Mouse (Mus musculus): Measurements from ENCODE around the gene Pdx1. TPM values are rescaled to one million over a fixed set of nuclear protein-coding genes. Genes with fewer than 3 reads are reported as not detected.

Gene Pdx1
- total RNA-seq, 2 experiments from 2014 or later = not detected

GRCm38 (mm10) chr5:147306638-147307397 is 37.1 kb downstream of the Pdx1 start, which contains the start of gene Cdx2:
Cdx2 (minus strand) TSS chr5:147307270.
- no peak for DNase-seq
- intact Hi-C loops (cut with DNase I) = no loop called here

DNA sequence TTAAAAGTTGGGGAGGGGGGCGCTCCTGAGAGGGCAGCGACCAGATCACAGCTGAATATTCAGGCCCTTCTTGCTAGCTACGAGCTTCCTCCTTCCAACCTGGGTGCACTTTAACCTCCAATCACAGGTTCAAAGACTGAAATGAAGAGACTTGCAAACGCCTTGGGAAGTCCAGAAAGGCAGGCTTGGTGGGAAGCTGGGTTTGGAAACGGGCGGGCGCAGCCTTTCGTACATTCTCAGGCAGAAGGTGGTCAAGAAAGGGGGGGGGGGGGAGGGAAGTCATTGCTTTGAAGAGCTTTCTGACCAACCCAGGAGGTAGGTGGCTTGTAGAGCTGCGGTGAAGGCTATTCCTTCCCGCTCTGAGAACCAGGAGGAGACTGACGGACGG is 37.6 kb downstream of the Pdx1 start:
- DNase-seq = no peak
- intact Hi-C loops (cut with DNase I) = no loop called here

DNA sequence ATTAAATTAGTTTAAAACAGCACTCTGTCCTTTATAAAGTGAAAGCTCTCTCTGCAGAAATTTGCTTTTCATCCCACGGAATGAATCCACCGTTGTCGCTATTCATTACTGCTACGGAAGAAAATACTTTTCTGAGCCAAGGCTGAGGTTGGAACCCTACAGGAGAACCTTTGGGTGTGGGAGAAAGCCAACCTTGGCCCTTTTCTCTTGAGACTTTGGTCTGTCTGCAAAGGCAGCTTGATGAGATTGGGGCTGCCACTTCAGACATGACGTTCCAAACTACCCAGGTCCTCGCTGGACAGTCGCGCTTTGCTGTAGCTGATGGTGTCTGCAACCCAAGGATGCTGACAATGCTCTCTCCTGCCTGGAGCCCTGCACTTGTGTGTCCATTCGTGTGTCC is 38.7 kb downstream of the Pdx1 start:
- no peak for DNase-seq
- intact Hi-C loops (cut with DNase I) = no loop called here

- intact Hi-C loops (cut with DNase I) = loop anchor here (10.0 kb wide), 1 partner anchor 635 kb away; no protein-coding TSS in a partner anchor
- no peak for DNase-seq
Measured at GRCm38 (mm10) chr5:147309786-147310185, 40.0 kb downstream of the Pdx1 start.

GRCm38 (mm10) chr5:147312830-147313685 is 43.3 kb downstream of the Pdx1 start:
- no peak for DNase-seq
- intact Hi-C loops (cut with DNase I) = loop anchor here (10.0 kb wide), 1 partner anchor 638 kb away; no protein-coding TSS in a partner anchor

DNA sequence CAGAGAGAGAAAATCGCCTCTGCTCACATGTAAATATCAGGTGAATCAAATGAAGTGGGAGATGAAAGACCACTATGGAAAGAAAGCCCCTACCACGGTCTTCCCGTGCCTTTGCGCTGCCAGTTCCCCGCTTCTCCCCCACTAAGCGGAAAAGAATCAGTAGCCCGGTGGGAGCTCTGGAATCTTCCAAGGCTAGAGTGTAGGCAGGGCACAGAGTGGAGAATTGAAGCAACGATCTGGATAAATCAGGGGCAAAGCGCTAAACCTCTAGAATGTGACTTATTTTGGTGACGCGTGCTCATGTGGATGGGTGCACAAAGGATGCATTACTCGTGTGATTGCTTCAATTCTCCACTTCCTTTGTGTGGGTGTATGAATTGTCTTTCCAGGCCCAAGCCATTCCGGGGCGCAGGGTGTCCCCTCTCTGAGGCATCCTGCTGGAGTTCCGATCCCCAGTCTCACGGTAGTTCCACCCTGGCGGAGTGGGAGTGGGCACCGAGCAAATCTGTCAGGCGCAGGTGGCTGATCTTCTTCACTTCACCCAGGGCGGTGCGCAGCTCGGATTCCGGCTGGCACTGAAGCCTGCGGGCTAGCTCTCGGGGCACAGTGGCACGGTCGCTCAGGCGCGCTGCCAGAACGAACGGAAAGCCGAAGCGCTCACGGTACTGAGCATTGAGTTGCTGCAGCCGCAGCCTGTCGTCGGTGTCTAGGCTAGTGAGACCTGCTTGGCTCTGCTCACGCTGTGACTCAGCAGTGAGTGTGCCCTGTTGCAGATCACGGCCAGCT is 45.1 kb downstream of the Pdx1 start:
- intact Hi-C loops (cut with DNase I) = loop anchor here (5.0 to 10.0 kb wide), 2 partner anchors 88 to 640 kb away; no protein-coding TSS in a partner anchor
- DNase-seq = no peak

DNA sequence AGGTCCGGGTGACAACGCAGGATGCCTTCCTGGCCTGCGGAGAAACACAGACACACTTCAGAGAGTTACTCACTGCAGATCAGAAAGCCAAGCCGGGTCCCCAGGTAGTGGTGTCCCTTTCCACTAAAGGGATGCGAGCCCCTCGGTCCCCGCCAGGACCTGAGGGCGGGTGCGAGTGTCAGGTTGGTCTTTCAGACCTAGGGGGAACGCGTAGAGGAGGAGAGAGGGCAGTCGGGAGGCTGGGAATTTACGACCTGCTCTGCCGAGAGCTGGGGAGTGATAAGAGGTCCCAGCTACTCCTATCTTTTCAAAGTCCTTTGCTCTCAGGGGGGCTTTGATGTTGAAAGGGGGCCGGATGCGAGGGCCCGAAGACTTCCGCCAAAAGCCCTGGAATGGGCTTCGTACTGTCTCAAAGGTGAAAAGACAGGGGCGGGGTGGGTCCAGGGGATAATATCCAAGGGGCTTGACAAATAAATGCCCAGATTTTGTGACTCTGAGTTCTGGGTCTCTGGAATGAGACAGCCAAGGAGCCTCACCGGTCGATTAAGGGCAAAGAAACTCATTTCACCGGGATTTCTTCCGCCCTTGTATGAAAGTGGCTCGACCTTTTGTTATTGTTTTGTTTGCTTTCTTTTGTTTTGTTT is 45.8 kb downstream of the Pdx1 start:
- intact Hi-C loops (cut with DNase I) = loop anchor here (5.0 to 10.0 kb wide), 2 partner anchors 88 to 641 kb away; no protein-coding TSS in a partner anchor
- no peak for DNase-seq

GRCm38 (mm10) chr5:147317321-147317720 is 47.6 kb downstream of the Pdx1 start:
- intact Hi-C loops (cut with DNase I) = loop anchor here (1.0 to 10.0 kb wide), 3 partner anchors 90 to 643 kb away; no protein-coding TSS in a partner anchor

DNA sequence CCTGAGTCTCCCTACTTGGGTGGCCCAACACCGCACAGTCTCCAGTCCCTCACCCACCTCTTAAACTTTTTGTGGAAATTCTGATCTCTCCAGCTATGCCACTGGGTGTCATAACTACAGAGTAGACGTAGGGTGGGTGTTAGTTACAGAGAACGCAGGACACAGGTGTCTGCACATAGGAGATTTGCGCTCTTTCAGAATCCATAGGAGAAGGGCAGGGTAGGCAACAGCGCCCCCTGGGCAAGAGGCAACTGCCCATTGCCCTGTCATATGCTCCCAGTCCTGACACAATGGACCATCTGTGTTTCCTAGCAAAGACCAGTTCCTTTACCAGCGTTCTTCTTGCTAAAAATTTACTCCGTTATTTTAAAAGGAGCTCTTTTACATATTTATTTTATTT is 48.2 kb downstream of the Pdx1 start:
- intact Hi-C loops (cut with DNase I) = loop anchor here (1.0 to 10.0 kb wide), 4 partner anchors 91 to 643 kb away; no protein-coding TSS in a partner anchor
- no peak for DNase-seq

More at GRCm38 (mm10) chr5:147317321-147317720, 47.6 kb downstream of the Pdx1 start:
- no peak for DNase-seq

DNA sequence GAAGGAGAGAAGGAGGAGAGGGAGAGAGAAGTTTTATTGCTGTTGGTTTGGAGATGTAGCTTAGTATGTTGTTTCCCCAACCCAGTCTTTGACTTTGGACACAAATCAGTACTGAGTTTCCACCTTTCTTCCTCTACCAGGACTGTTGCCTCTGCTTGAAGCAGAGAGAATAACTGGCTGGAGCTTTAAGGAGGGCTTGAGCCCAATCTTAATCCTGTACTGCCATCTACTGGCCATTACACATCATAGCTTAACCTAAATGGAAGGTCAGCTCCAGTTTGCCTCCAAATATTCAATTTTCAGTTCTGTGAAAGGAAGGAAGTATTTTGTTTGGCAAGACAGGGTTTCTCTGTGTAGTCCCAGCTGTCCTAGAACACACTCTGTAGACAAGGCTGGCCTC is 49.9 kb downstream of the Pdx1 start:
- peak; percentile 41 to 46 for DNase-seq

DNA sequence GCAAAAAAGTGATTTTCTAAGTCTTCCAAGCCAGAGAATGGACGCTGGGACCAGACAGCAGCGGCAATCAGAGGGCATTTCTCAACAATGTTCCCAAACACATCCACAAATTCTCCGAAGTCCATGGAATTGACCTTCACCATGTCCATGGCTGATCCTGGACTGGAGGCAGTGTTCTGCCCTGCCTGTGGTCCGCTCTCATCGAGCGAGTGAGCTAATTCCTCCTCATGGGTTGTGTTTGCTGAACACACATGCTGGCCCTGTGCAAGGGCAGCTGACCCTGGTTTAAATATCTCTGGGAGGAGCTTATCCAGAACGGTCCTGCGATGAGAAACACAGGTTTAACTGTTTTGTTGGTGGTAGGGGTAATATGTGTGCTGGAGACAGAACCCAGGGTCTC is 52.4 kb downstream of the Pdx1 start, which contains the start of gene Urad:
Gene Urad (minus strand): TSS at position 258 of the 400 bp plus-strand sequence.
- DNase-seq = no peak
- intact Hi-C loops (cut with DNase I) = no loop called here

More for the DNA sequence above, 49.9 kb downstream of the Pdx1 start:
- intact Hi-C loops (cut with DNase I) = loop anchor here (1.0 to 10.0 kb wide), 5 partner anchors 92 to 645 kb away; no protein-coding TSS in a partner anchor

DNA sequence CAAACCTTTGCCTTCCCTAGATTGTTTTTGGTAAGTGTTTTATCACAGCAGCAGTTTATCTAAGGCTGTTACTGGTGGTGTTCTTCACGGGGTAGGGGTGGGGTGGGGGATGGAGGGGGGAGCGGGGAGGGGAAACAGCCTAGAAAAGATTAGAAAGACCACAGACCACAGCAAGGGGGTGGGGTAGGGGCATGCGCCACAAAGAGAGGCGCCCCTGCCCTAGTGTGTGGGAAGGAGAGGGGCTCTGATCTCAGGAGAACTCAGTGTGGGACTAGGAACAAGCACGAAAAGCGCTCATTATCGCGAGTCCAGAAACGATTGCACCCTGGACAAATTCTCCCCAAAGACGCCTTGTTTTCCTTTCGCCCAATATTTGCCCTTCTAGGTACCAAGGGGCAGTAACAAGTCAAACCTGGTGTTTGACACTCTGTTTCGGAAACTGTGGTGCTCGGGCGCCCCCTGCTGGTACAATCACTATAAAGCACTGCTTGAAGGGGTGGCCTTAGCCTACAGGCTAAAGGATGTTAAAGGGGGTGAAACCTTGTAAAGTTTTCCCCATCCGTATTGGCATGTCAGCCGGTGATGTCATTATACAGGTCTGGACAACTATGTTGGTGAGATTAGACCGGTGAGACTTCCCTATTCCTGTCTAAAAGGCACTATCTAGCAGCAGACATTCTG is 53.6 kb downstream of the Pdx1 start:
- intact Hi-C loops (cut with DNase I) = no loop called here
- DNase-seq = peak; percentile 62 to 84

Small RNAs within 50 kb of the gene (microRNA-seq; reads per million reads assigned to microRNA genes)
- gene Mir7k = 0 reads per million in 2 experiments

Other genes with a start within 250 kb of the Pdx1 start
- gene Lnx2, start 193.4 kb upstream of the Pdx1 start, total RNA-seq (2021) = 10 to 100 TPM; 17.9 to 20.5 TPM
- gene Polr1d, start 192.9 kb upstream of the Pdx1 start, total RNA-seq (2021) = 10 to 100 TPM; 83.7 to 88.3 TPM
- gene Gsx1, start 81.3 kb upstream of the Pdx1 start, total RNA-seq (2021) = not detected
- not detected for gene Cdx2, start 37.3 kb downstream of the Pdx1 start, total RNA-seq (2021)
- gene Urad, start 52.5 kb downstream of the Pdx1 start, total RNA-seq (2021) = not detected
- gene Flt3, start 130.5 kb downstream of the Pdx1 start, total RNA-seq (2021) = under 1 TPM; 0.07 to 0.12 TPM
- gene Pan3, start 160.2 kb downstream of the Pdx1 start, total RNA-seq (2021) = 10 to 100 TPM; 59.7 to 63.2 TPM